Mouse (Mus musculus) neural tube, embryonic 12.5 days (tissue): Measurements from ENCODE around the gene Tmem54. TPM values are rescaled to one million over a fixed set of nuclear protein-coding genes. Genes with fewer than 3 reads are reported as not detected.

Experiments used
- ATAC-seq: fragments of 200-750 bp; cut with Nextera tagmentation; 2 replicates; pipeline ENCODE4 v1.8.0; 2017; ENCODE audit warnings: low read depth, mild to moderate bottlenecking, moderate TSS enrichment, moderate library complexity; ENCODE audit not compliant: low FRiP score
- H3K27ac ChIP-seq: fragments of 300-500 bp; sonication (generic); 2 replicates; pipeline ENCODE4 v1.5.1; 2016
- H3K27me3 ChIP-seq: fragments of 300-500 bp; sonication (generic); replicated peaks from 2 replicates; pipeline ENCODE4 v1.6.1; 2016; ENCODE audit warnings: mild to moderate bottlenecking
- H3K36me3 ChIP-seq: fragments of 300-500 bp; sonication (generic); 2 replicates; pipeline ENCODE4 v1.6.1; 2016; ENCODE audit warnings: mild to moderate bottlenecking
- H3K4me1 ChIP-seq: fragments of 300-500 bp; sonication (generic); 2 replicates; pipeline ENCODE4 v1.6.1; 2016
- H3K4me2 ChIP-seq: fragments of 300-500 bp; sonication (generic); replicated peaks from 2 replicates; pipeline ENCODE4 v1.6.1; 2016; ENCODE audit warnings: mild to moderate bottlenecking
- H3K4me3 ChIP-seq: fragments of 300-500 bp; sonication (generic); 2 replicates; pipeline ENCODE4 v1.5.1; 2016
- H3K9ac ChIP-seq: fragments of 300-500 bp; sonication (generic); 2 replicates; pipeline ENCODE4 v1.6.1; 2016; ENCODE audit warnings: mild to moderate bottlenecking
- H3K9me3 ChIP-seq: fragments of 300-500 bp; sonication (generic); 2 replicates; pipeline ENCODE4 v1.6.1; 2016; ENCODE audit warnings: mild to moderate bottlenecking
- WGBS: fragments of 180-500 bp; shearing (Covaris S2); methylation state at CpG from one replicate; pipeline ENCODE4 v1.1.7; 2016; 5-methylcytosine and 5-hydroxymethylcytosine counted together
- polyA plus RNA-seq: library from polyadenylated mRNA; unstranded; fragments of >200 nt; fragmentation: Nextera tagmentation; extraction: Ambion mirVana; gene quantifications from 2 replicates; pipeline ENCODE4 v1.2.1, GENCODE M21; 2016

The Tmem54 gene
- polyA plus RNA-seq, 1 experiment from 2014 or later, result 0.68 TPM

DNA sequence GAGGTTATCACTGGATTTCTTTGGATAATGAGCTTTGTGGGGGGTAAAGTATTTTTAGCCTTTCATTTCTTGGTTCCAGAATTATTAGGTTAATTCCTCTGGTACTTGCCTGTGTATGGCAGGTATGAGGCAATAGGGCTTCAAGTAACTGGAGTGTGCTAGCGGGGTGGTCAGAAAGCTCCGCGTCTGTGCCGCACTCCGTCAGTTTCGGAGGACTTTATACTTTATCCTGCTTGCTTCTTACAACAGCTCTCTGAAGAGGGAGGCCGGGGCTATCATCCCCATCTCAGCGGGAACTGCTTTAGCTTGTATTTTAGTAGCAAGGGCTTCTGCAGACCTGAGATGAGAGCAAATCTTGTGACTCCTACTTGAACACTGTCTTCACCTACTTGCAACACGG lies 26.2 kb upstream of the Tmem54 start:
- Histone ChIP-seq H3K27me3 (no peaks in the 10 kb centered on the region), H3K27ac (no peak overlapping the region), H3K4me1 (peaks cover 8% of the 10 kb centered on the region; the same call in 1 of the 2 replicates), H3K4me3 (no peak overlapping the region), H3K9me3 (no peaks in the 10 kb centered on the region), H3K4me2 (no peak overlapping the region), H3K36me3 (peaks cover 69% of the 10 kb centered on the region), H3K9ac (no peak overlapping the region)
- no peak for ATAC-seq
- 93% methylated on average over 9 of the region's 9 CpGs for WGBS

DNA sequence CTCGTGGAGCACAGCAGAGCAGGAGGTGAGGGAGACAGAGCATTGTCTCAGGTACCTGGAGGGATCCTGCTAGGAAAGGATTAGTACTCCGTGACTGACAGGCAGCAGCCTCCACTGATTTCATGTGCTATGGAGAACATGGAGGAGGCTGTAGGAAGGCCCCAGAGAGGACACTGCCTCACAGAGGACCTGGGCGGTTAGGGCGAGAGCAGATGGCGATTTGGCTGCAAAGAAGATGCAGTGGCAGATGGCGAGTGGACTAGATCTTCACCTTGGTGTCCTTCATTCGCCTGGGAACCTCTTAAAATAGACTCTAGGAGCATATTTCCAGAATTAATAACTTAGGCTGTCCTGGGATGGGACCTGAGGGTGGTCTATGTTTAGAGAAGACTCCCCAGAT lies 24.3 kb upstream of the Tmem54 start:
- Histone ChIP-seq H3K4me2 (no peak overlapping the region), H3K27ac (no peak overlapping the region), H3K4me3 (no peak overlapping the region), H3K9ac (0 out of 2 replicates have a peak overlapping the region, but pooled peaks have one; percentile 13), H3K27me3 (no peaks in the 10 kb centered on the region), H3K9me3 (no peaks in the 10 kb centered on the region), H3K36me3 (peaks cover 62% of the 10 kb centered on the region), H3K4me1 (peaks cover 8% of the 10 kb centered on the region; the same call in 1 of the 2 replicates)
- 85% methylated on average over 7 of the region's 7 CpGs for WGBS
- no peak for ATAC-seq

DNA sequence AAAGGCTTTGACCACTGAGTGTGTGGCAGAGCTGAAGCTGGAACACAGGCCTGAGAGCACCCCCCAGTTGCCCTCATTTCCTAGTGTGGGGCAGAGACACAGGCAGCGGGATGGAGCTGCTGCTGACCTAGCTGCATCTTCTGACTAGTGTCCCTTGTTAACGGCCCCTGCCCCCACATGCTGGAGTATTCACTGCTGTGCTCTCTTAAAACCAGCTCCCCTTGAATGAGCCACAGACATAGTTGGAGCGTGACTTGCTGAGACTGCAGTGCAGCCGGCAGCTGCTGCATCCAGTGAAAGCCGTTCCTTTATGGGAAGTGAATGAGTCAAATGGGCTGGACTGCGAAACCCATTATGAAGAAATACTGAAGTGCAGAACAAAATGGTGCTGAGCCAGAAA lies 23.8 kb upstream of the Tmem54 start:
- Histone ChIP-seq H3K9ac (0 out of 2 replicates have a peak overlapping the region, but pooled peaks have one; percentile 13), H3K4me3 (no peak overlapping the region), H3K9me3 (no peaks in the 10 kb centered on the region), H3K36me3 (peaks cover 59% of the 10 kb centered on the region), H3K27ac (no peak overlapping the region; the same call in 1 of the 2 replicates), H3K4me2 (no peak overlapping the region), H3K4me1 (peaks cover 8% of the 10 kb centered on the region; the same call in 1 of the 2 replicates), H3K27me3 (no peaks in the 10 kb centered on the region)
- no peak for ATAC-seq
- WGBS, result 49% methylated on average over 6 of the region's 6 CpGs

DNA sequence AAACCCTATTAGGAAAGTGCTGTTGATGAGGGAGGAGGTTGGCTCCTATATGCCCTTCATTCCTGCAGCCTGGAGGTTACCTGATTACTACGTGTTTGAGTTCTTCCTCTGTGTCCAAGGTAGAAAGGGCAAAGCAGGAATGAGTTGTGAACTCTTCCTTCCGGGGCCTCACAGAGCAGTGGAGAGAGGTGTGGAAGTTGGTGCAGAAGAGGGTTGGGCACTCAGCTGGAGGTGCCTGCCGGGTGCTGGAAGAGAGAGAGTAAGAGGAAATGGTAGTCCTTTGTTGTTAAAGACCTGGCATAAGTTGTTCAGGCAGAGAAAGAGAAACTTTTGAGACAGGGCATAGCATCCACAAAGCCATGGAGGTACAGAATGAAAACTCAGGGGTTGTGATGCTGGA lies 23.4 kb upstream of the Tmem54 start:
- H3K27ac ChIP-seq, result no peak overlapping the region; the same call in 1 of the 2 replicates
- H3K9ac ChIP-seq, result no peak overlapping the region
- H3K4me2 ChIP-seq, result no peak overlapping the region
- 81% methylated on average over 3 of the region's 3 CpGs for WGBS
- ATAC-seq, result no peak
- H3K4me1 ChIP-seq, result peaks cover 8% of the 10 kb centered on the region; the same call in 1 of the 2 replicates
- H3K36me3 ChIP-seq, result peaks cover 55% of the 10 kb centered on the region
- H3K27me3 ChIP-seq, result no peaks in the 10 kb centered on the region
- no peaks in the 10 kb centered on the region for H3K9me3 ChIP-seq
- H3K4me3 ChIP-seq, result no peak overlapping the region

DNA sequence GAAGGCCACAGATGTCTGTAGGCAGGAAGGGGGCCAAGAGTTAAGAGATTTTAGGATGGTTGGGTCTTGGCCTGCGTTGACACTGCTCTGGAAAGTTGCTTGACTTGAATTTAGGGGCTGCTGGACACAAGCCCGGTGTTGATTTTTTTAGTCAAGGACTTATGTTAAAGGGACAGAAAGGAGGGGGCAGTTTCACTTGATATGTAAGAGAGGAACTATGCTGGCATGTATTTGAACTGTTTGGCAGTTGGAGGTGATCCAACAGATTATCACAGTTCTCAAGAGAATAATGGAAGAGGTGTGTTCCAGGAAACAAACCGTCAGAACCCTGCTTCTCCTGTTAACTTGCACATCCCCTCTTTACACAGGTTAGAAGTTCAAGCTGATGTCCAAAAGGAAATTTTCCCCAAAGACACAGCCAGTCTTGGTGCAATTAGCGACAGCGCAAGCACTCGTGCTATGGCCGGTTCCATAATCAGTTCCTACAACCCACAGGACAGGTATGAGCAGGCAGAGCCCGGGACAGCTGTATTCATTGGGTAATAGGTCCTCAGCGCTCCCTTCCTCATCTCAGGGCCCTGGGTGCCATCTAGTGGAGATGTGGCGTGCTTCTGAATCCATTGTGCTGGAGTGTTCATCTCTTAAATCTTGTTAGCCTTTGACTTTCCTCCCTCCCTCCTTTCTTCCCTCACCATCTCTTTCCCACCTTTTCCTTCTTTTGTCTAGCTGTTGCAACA lies 22.8 kb upstream of the Tmem54 start:
- no peak for ATAC-seq
- no peaks in the 10 kb centered on the region for H3K9me3 ChIP-seq
- 49% methylated on average over 10 of the region's 10 CpGs for WGBS
- H3K36me3 ChIP-seq, result peaks cover 52% of the 10 kb centered on the region
- H3K4me2 ChIP-seq, result no peak overlapping the region
- H3K9ac ChIP-seq, result no peak overlapping the region
- H3K4me3 ChIP-seq, result no peak overlapping the region
- H3K4me1 ChIP-seq, result peaks cover 8% of the 10 kb centered on the region; the same call in 1 of the 2 replicates
- no peaks in the 10 kb centered on the region for H3K27me3 ChIP-seq
- H3K27ac ChIP-seq, result no peak overlapping the region

DNA sequence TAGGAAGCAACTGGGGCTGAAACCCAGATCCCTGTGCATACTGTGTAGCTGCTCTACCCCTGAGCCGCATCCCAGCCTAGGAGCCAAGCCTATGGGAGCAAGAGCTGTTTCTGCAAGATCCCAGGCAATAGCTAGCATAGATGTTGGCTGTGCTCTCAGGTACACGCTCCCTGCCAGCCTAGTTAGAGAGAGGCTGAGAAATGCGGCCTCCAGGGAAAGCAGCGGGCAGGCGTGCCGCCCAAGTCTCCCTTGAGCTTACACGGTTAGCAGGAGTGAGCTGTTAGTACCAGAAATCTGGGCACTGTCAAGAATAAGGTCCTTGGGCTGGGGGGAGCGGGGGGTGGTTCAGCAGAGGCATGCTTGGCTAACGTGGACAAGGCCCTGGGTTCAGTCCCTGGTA lies 20.5 kb upstream of the Tmem54 start:
- peaks cover 29% of the 10 kb centered on the region for H3K36me3 ChIP-seq
- no peak overlapping the region for H3K27ac ChIP-seq
- no peak overlapping the region for H3K4me3 ChIP-seq
- H3K9me3 ChIP-seq, result no peaks in the 10 kb centered on the region
- H3K4me1 ChIP-seq, result peaks cover 8% of the 10 kb centered on the region; the same call in 1 of the 2 replicates
- H3K27me3 ChIP-seq, result no peaks in the 10 kb centered on the region
- ATAC-seq, result no peak
- no peak overlapping the region for H3K9ac ChIP-seq
- 90% methylated on average over 9 of the region's 9 CpGs for WGBS
- H3K4me2 ChIP-seq, result no peak overlapping the region

DNA sequence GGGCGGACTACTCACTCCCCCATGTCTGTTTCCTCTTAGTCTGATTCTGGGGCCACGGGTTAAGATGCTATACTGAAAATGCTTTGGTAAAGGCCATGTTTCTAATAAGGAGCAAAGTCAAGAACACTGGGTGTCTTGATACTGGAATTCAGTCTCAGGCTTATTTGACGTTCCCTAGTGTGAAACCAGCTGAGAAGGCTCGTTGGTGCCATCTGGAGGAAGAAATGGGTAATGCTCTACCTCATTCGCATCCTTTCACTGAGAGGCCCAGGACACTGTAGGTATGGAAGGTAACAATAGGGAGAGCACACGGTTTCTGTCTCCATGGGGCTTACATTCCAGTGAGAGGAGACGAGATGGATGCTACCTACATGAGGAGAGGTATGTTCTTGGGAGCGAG lies 19.3 kb upstream of the Tmem54 start:
- WGBS, result 30% methylated on average over 8 of the region's 8 CpGs
- ATAC-seq, result no peak
- H3K27me3 ChIP-seq, result no peaks in the 10 kb centered on the region

DNA sequence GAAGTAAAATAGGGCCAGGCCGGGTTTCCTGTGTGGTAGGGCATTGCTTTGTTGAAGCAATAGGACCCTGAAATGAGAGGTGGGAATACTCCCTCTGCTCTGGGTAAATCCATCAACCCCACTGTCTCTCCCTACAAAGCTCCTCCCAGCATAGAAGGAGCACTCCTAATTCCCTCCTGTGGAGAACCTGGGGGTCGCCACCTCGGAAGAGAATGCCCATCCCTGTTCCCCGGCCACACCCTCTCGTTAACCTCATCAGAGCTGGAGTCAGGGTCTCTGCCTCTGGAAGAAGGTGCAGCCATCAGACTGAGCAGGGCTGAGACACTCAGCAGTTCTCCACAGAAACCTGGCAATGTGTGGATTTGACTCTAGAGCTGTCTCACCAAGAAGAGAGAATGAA lies 17.5 kb upstream of the Tmem54 start:
- no peak overlapping the region for H3K4me2 ChIP-seq
- peaks cover 14% of the 10 kb centered on the region for H3K36me3 ChIP-seq
- ATAC-seq, result no peak
- H3K9ac ChIP-seq, result no peak overlapping the region
- no peak overlapping the region for H3K4me3 ChIP-seq
- H3K27ac ChIP-seq, result no peak overlapping the region
- no peaks in the 10 kb centered on the region for H3K9me3 ChIP-seq
- 39% methylated on average over 5 of the region's 5 CpGs for WGBS
- no peaks in the 10 kb centered on the region for H3K27me3 ChIP-seq
- H3K4me1 ChIP-seq, result no peaks in the 10 kb centered on the region

More for the DNA sequence above, 19.3 kb upstream of the Tmem54 start:
- Histone ChIP-seq H3K9me3 (no peaks in the 10 kb centered on the region), H3K27ac (no peak overlapping the region), H3K4me3 (no peak overlapping the region), H3K36me3 (peaks cover 19% of the 10 kb centered on the region), H3K9ac (no peak overlapping the region), H3K4me1 (peaks cover 5% of the 10 kb centered on the region; the same call in 1 of the 2 replicates), H3K4me2 (no peak overlapping the region)

DNA sequence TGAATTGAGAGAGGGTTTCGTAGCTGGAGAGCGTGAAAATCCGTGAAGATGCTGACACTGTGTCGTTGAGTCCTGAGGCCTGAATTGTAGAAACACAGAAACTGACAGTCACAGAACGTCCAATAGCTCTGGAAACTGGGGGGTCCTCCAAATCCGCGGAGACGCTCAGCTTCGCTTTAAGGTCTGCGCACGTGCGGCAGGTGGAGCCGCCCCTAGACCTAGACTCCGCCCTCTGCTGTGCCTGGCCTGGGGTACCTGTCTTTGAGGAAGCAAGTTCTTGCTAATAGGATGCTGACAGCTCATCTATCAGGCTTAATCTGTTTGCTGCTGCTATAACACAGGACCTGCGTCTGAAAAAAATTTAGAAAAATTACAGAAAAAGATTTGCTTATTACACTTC lies 10.1 kb upstream of the Tmem54 start:
- peaks cover 3% of the 10 kb centered on the region; the same call in 1 of the 2 replicates for H3K27me3 ChIP-seq
- H3K4me3 ChIP-seq, result no peak overlapping the region
- 32% methylated on average over 15 of the region's 15 CpGs for WGBS
- no peak overlapping the region for H3K4me2 ChIP-seq
- H3K36me3 ChIP-seq, result no peaks in the 10 kb centered on the region
- no peak for ATAC-seq
- H3K4me1 ChIP-seq, result no peaks in the 10 kb centered on the region
- no peak overlapping the region for H3K9ac ChIP-seq
- no peaks in the 10 kb centered on the region for H3K9me3 ChIP-seq
- no peak overlapping the region for H3K27ac ChIP-seq

DNA sequence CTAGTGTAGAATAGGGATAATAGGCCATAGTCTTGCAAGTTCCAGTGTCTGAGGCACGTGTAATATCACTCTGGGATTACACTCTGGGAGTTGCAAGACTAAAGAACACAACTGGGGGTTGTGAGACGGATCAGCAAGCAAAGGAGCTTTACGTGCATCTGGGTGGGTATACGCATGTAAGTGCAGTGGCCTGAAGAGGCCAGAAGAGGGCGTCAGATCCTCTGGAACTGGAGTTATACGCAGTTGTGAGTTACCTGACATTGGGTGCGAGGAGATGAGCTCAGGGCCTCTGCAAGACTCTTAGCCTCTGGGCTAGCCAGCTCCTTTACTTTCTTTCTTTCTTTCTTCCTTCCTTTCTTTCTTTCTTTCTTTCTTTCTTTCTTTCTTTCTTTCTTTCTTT lies 8.3 kb upstream of the Tmem54 start:
- 67% methylated on average over 7 of the region's 7 CpGs for WGBS
- Histone ChIP-seq H3K9ac (no peak overlapping the region), H3K4me2 (no peak overlapping the region), H3K27me3 (peaks cover 3% of the 10 kb centered on the region; the same call in 1 of the 2 replicates), H3K9me3 (no peaks in the 10 kb centered on the region), H3K4me3 (no peak overlapping the region), H3K36me3 (no peaks in the 10 kb centered on the region), H3K27ac (no peak overlapping the region), H3K4me1 (no peaks in the 10 kb centered on the region)
- ATAC-seq, result no peak

DNA sequence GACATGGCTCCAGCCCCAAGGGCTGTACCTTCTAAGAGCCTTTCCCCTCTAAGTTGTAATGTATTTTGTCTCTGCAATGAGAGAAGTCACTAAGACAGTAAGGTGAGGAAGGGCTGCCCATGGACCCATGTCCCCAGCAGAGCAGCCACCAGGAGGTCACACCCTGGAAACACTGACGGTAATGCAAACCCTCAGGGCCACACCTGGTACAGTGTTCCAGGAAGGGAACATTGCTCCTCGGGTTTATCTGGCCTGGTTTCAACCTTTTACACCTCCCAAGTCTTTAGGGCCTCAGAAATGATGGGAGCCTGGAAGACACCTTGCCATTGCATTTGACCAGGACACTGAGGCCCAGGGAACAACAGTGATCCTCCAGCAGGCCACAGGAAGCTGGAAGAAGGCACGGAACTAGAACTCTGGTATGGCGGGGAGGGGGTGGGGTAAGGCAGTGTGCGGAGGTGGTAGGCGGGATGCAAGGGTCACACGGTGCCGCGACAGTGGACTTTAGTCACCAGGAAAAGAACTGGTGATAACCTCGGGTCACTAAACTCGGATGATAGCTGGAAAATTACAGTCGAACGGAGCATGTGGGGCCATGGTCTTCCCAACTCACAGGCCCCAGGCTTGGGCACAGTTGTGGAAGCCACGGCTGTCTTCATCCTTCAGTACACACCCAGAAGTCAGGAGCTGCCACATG lies 3.1 kb upstream of the Tmem54 start:
- no peak overlapping the region for H3K9ac ChIP-seq
- no peak overlapping the region for H3K4me2 ChIP-seq
- H3K27ac ChIP-seq, result no peak overlapping the region
- peaks cover 7% of the 10 kb centered on the region for H3K4me1 ChIP-seq
- H3K4me3 ChIP-seq, result no peak overlapping the region
- no peaks in the 10 kb centered on the region for H3K9me3 ChIP-seq
- no peaks in the 10 kb centered on the region for H3K36me3 ChIP-seq
- WGBS, result 86% methylated on average over 14 of the region's 14 CpGs
- H3K27me3 ChIP-seq, result peaks cover 38% of the 10 kb centered on the region
- no peak for ATAC-seq

DNA sequence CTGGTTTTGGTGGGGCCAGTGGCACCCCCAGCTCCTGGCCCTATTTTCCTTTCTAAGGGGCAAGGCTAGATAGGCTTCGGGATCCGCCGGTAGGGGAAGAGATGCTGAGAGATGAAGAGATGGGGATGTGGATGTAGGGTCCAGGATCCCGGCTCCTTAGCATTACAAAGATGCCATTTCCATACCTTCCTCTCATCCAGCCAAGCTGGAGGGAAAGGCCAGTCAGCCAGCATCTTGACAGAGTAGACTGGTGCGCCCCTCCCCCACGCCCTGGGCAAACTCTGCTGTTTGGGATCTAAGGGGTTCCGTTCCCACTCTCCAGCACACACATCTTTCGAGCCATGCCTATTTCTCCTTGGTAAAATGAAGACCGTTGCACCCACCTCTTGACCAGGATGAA lies 725 bp downstream of the Tmem54 start:
- H3K4me2 ChIP-seq, result no peak overlapping the region
- no peaks in the 10 kb centered on the region for H3K36me3 ChIP-seq
- H3K9me3 ChIP-seq, result no peaks in the 10 kb centered on the region
- H3K27me3 ChIP-seq, result peaks cover 42% of the 10 kb centered on the region
- ATAC-seq, result no peak
- no peak overlapping the region for H3K4me3 ChIP-seq
- peaks cover 7% of the 10 kb centered on the region for H3K4me1 ChIP-seq
- WGBS, result 12% methylated on average over 9 of the region's 9 CpGs
- no peak overlapping the region for H3K27ac ChIP-seq
- no peak overlapping the region for H3K9ac ChIP-seq
